Mouse (Mus musculus): ENCODE data around the gene Nucks1. TPM values are rescaled to one million over a fixed set of nuclear protein-coding genes. Genes with fewer than 3 reads are reported as not detected.

Nucks1 gene
- total and polyA plus RNA-seq, 3 experiments = 87.4 to 267 (median 96.9) TPM

GRCm38 (mm10) chr1:131971771-131972497, 61.6 kb downstream of the Nucks1 start:
- Histone ChIP-seq H3K4me3 (replicated peaks in 1 of 3; ENCODE audit: low read depth in 2 of 3, low read length in 2 of 3, poor library complexity in 1 of 3) (no peak overlapping the region), H3K4me2 (ENCODE audit: insufficient read depth, low read depth, poor library complexity, severe bottlenecking) (no peak overlapping the region), H3K9me3 (replicated peaks; ENCODE audit: low read length) (no peaks in the 10 kb centered on the region), H3K36me3 (replicated peaks in 1 of 2; ENCODE audit: control insufficient read depth in 1 of 2, insufficient read depth in 1 of 2, low read length in 1 of 2) (no peaks in the 10 kb centered on the region), H3K27ac (ENCODE audit: insufficient read depth, low read depth) (no peak overlapping the region), H3K9ac (ENCODE audit: insufficient read depth, low read depth) (no peak overlapping the region), H3K4me1 (ENCODE audit: control insufficient read depth in 1 of 2, insufficient read depth in 2 of 2) (peaks cover 0 to 9% of the 10 kb centered on the region in 2 experiments; a peak in 1 of 4 replicates), H3K79me2 (replicated peaks; ENCODE audit: control insufficient read depth, extremely low read depth, insufficient read depth, poor library complexity, severe bottlenecking) (no peaks in the 10 kb centered on the region), H3K27me3 (replicated peaks) (peaks cover 92% of the 10 kb centered on the region)
- no peak for DNase-seq (ENCODE audit: extremely low read depth)
- TF ChIP-seq HCFC1 (IDR thresholded peaks at IDR 0.05; ENCODE audit: low read depth, low read length) (no peak), ZC3H11A (IDR thresholded peaks at IDR 0.05; ENCODE audit: low read depth, low read length) (no peak), RAD21 (IDR thresholded peaks at IDR 0.05; ENCODE audit: low read depth, low read length) (no peak), SMC3 (IDR thresholded peaks at IDR 0.05; ENCODE audit: low read depth, low read length) (no peak), POLR2A (IDR thresholded peaks at IDR 0.05; ENCODE audit: low read depth, low read length) (no peak), SIN3A (IDR thresholded peaks at IDR 0.05; ENCODE audit: low read length) (no peak), MAX (IDR thresholded peaks at IDR 0.05; ENCODE audit: low read length) (no peak), ETS1 (conservative IDR thresholded peaks at IDR 0.05; ENCODE audit: low read depth, low read length) (no peak), USF1 (IDR thresholded peaks at IDR 0.05; ENCODE audit: low read depth, low read length) (no peak), KAT2A (IDR thresholded peaks at IDR 0.05; ENCODE audit: insufficient replicate concordance, low read length) (no peak), TCF12 (IDR thresholded peaks at IDR 0.05; ENCODE audit: low read depth, low read length) (no peak), GABPA (IDR thresholded peaks at IDR 0.05; ENCODE audit: insufficient replicate concordance, low read depth, low read length) (no peak), POLR2AphosphoS2 (IDR thresholded peaks at IDR 0.05; ENCODE audit: low read depth, low read length) (no peak), MYC (IDR thresholded peaks at IDR 0.05; ENCODE audit: low read depth, low read length) (no peak)
- in situ Hi-C loops (cut with MboI; ENCODE audit: low pct_ligation_motif_present, low pct_unique_long_range_greater_than_20kb, low sequenced_read_pairs) = no loop called here
- dilution Hi-C loops (cut with MboI; ENCODE audit: extremely low pct_ligation_motif_present, extremely low pct_unique_long_range_greater_than_20kb, low sequenced_read_pairs) = no loop called here

DNA sequence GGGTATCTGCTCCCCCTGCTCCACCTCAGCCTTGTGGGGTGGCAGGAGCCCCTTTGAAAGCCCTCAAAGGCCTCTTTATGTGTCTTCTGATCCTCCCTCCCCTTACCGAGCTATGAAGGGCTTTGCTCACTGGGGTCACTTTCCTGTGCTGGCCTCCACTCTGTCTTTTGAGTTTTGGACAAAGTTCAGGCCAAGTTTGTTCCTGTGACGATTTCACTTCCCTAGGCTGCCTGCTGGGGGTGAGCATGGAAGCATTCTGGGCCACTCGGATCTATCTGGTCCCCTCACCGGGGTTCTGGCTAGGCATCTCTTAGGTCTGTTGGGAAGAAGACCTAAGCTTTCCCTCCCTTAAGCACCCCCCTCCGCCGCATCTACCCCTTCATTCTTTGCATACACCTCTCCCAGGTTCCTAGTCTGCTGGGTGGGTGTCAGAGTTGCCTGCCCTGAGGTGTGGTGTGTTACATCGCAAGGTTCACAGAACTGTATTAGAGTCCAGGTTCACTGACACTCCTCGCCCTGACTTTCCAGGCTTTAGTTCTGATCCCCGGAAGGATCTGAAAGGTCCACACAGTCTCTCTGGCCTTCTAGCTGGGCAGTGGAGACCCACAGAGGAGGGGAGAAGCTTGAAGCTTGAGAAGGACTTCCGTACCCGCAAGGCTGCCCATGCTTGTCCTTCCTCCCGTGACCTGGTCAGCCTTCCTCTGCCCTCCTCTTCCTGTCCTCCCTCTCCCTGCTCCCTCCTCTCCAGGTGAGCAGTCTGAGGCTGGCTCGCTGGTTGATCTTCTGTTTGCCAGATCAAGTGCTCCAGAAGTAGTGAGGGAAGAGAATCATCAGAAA, 62.4 kb downstream of the Nucks1 start:
- H3K9me3 ChIP-seq (replicated peaks; ENCODE audit: low read length) = no peaks in the 10 kb centered on the region
- H3K4me1 ChIP-seq (ENCODE audit: control insufficient read depth in 1 of 2, insufficient read depth in 2 of 2) = peaks cover 0 to 9% of the 10 kb centered on the region in 2 experiments; a peak in 1 of 4 replicates
- H3K79me2 ChIP-seq (replicated peaks; ENCODE audit: control insufficient read depth, extremely low read depth, insufficient read depth, poor library complexity, severe bottlenecking) = no peaks in the 10 kb centered on the region
- no peak overlapping the region for H3K4me2 ChIP-seq (ENCODE audit: insufficient read depth, low read depth, poor library complexity, severe bottlenecking)
- H3K27ac ChIP-seq (ENCODE audit: insufficient read depth, low read depth) = no peak overlapping the region
- H3K4me3 ChIP-seq (replicated peaks in 1 of 3; ENCODE audit: low read depth in 2 of 3, low read length in 2 of 3, poor library complexity in 1 of 3) = no peak overlapping the region
- in situ Hi-C loops (cut with MboI; ENCODE audit: low pct_ligation_motif_present, low pct_unique_long_range_greater_than_20kb, low sequenced_read_pairs) = no loop called here
- dilution Hi-C loops (cut with MboI; ENCODE audit: extremely low pct_ligation_motif_present, extremely low pct_unique_long_range_greater_than_20kb, low sequenced_read_pairs) = no loop called here
- no peak for DNase-seq (ENCODE audit: extremely low read depth)
- no peak for TF ChIP-seq SMC3 (IDR thresholded peaks at IDR 0.05; ENCODE audit: low read depth, low read length)
- TF ChIP-seq CTCF (conservative IDR thresholded peaks at IDR 0.05 in 1 of 2, IDR thresholded peaks at IDR 0.05 in 1 of 2; ENCODE audit: low read depth in 2 of 2, low read length in 2 of 2) = no peak
- no peak for TF ChIP-seq PAX5 (IDR thresholded peaks at IDR 0.05; ENCODE audit: low read length)
- no peak overlapping the region for H3K9ac ChIP-seq (ENCODE audit: insufficient read depth, low read depth)
- H3K36me3 ChIP-seq (replicated peaks in 1 of 2; ENCODE audit: control insufficient read depth in 1 of 2, insufficient read depth in 1 of 2, low read length in 1 of 2) = no peaks in the 10 kb centered on the region
- H3K27me3 ChIP-seq (replicated peaks) = peaks cover 92% of the 10 kb centered on the region

Measured in CH12.LX (cell line).